Mouse (Mus musculus): ENCODE measurements around the gene Por.

Gene Por

GRCm38 (mm10) chr5:135729351-135729750, 59.5 kb downstream of the Por start:
- DNase-seq = no peak

DNA sequence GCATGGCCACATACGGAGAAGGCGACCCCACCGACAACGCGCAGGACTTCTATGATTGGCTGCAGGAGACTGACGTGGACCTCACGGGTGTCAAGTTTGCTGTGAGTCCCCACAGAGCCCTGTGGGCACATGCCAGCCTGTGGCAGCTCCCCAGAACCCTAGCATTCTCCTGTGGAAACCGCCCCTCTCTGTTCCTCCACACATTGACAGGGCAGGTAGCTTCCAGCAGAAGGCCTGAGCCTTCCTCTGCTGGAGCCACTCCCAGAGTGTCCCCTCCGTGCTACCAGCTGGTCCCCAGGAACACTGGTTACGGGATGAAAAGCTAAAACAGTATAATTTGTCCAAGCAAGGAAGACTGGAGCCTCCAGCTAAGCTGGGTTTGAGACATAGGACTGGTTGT, 60.4 kb downstream of the Por start:
- no peak for DNase-seq

GRCm38 (mm10) chr5:135730916-135731315, 61.1 kb downstream of the Por start:
- no peak for DNase-seq

DNA sequence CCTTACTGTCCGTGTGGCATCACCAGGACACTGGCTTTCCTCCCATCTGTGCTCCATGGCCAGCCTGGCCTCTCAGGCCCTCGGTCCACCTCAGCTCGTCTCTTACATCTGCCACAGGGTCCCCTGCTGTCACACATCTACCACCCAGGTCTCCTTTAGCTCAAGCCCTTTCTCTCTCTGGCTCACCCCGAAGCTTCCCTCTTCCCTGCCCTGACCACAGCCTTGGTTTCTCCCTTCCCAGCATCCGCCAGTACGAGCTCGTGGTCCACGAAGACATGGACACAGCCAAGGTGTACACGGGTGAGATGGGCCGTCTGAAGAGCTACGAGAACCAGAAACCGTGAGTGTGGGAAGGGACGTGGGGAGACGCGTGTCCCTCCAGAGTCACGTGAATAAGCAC, 61.5 kb downstream of the Por start:
- DNase-seq = no peak

DNA sequence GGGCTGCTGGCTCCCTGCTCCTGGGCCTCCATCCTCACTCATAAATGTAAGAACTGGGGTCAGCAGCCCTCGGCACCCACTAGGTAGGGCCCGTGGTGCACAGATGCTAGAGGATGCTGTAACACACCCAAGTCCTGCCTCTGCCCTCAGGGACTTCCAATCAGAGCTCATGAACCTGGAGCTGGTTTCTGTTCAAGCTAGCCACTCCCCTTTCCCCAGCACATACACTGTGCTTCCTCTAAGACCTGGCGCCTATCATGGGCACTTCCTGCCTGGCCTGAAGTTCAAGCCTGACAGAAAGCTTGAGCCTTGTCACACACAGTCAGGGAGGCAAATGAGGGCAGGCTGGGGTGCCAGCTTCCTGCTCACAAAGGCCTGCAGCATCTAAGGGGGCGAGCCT, 63.2 kb downstream of the Por start:
- DNase-seq = no peak

GRCm38 (mm10) chr5:135734057-135734680, 64.3 kb downstream of the Por start:
- no peak for DNase-seq

GRCm38 (mm10) chr5:135735741-135736140, 65.9 kb downstream of the Por start:
- DNase-seq = no peak

DNA sequence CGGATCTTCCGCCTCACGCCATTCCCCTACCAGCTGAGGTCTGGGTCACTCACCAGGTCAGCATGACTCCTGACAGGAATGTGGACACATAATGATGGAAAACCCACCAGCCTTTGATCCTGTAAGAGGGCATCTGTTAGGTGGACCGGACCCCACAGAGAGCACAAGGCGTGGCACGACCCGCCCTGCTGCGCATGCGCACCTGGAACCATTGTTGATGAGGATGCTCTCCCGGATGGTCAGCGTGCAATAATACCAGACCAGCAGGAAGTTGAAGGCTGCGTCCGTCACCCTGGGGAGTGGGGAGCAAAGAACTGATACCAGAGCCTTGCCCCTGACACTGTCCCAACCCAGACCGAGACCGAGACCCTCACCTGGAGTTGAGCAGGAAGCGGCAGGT, 66.7 kb downstream of the Por start:
- no peak for DNase-seq

- no peak for DNase-seq
Measured at GRCm38 (mm10) chr5:135737154-135737553, 67.3 kb downstream of the Por start.

- no peak for DNase-seq
Measured at GRCm38 (mm10) chr5:135738266-135738665, 68.4 kb downstream of the Por start.

- DNase-seq = no peak
Measured at GRCm38 (mm10) chr5:135742156-135742555, 72.3 kb downstream of the Por start.

DNA sequence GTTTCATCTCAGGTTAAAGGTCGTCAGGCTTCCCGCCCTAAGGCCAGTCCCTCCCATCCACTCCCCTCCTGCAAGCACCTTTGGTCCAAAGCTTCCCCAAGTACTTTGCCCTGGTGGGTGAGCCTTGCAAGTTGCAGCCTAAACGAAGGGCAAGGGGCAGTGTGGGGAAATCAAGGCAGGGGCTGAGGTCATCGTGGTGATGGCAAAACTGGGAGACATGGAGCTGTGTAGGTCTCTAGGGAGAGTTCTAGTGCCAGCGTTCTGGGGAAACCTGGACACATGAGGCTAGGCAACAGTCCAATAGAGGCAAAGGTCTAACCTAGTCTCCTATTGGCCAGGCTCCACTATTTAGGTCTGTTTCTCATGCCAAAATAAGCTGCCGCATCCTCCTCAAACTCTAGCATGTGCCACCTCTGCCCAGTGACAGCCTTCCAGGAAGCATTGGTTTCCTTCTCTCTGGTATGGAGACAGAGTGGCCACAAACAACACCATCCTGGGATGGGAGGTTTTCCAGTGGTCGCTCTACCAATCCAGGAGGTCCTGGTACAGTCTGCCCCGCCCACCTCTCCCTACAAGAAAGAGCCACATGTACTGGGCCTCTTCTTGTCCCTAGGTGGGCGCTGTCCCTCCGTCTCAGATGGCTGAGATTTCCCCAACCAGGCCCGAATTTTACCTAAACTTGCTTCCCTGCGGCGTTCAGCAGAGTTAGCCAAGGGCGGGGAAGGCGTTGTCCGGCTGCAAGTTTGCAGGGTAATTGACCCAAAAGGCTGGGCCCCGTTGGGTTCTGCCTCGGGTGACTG, 73.3 kb downstream of the Por start:
- DNase-seq = no peak

DNA sequence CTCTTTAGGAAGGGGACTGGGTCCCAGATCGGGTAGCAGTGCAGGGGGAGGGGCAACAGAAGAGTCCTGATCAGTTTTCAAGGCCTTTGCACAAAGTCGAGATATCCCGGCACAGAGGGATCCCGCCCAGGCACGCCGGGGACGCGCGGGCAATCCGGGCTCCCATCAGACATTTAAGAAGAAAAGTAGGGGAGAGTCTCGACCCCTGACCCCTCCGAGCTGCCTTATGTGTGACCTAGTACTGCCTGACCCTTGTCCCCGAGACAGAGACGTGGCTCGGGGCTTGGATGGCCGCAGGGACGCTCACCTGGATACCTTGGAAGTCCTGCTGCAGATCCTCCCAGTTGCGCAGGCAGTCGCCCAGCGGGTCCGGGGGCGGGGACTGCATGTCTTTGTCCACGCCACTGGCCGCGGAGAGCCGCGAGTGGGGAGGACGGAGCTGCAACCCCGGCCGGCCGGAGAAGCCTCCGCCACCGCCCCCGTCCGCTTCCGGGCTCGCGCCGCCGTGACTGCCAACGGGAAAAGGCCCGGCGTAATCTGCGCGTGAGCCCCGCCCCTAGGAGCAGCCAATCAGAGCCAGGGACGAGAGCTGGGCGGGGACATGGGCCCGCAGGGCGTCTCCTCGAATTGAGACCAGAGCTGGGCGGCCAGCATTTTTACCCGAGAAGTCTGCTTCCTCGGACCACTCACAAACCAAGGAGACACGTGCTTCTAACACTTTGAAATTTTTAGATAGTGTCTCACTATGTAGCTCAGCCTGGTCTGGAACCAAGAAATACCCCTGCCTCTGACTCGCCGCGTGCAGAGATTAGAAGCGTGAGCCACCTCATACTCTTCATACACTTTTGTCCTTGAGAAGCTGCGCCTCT, 74.1 kb downstream of the Por start, which contains the start of gene Tmem120a:
Tmem120a (minus strand) TSS at position 708 of the 869 bp plus-strand sequence.
- peak; percentile 90 to 92 for DNase-seq

DNA sequence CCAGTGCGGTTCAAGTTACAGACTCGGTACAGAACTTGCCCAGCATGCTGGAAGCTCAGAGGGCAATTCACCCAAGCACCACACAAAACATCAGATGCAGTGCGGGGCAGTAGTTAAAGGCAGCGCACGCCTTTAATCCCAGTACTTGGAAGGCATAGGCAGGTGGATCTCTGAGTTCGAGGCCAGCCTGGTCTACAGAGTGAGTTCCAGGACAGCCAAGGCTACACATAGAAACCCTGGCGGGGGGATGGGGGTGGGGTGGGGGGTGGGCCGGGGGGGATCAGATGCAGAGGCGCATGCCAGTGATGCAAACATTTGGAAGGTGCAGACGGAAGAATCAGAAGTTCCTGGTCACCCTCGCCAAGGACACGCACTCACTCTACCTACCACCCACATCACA, 74.9 kb downstream of the Por start:
- DNase-seq = no peak

DNA sequence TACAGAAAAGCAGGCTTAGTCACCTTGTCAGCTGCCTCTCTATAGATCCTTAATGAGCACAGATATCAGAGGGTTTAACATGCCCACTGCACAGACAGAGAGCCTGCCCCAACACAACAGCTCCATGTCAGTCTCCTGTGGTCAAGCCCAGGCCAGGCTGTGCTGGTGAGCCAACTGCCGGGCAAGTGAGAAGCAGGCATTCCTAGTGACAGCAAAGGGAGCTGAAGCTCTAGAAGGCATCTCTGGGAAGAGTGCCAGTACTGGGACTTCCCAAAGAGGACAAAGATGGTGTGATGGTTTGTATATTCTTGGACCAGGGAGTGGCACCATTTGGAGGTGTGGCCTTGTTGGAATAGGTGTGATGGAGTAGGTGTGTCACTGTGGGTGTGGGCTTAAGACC, 81.2 kb downstream of the Por start:
- no peak for DNase-seq

- no peak for DNase-seq
Measured at GRCm38 (mm10) chr5:135751595-135751994, 81.8 kb downstream of the Por start.

DNA sequence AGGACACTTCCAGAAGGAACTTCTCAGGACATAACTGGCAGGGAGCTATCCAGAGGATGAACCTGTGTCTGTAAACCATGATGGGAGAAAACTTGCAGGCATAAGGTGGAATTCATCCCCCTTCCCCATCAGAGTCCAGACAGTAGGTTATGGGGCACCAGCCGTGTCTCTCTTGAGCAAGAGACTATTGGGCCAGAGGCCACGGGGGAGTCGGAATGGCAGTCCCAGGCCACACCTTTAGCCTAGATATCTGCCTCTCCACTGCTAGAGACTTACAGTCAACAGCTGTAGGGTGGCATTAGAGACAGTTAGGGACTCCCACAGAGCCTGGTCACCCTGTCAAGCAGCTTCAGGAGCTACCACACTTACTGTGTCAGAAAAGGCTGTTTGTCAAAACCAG, 92.0 kb downstream of the Por start:
- no peak for DNase-seq

- peak in 1 of 2 experiments; percentile 21 for DNase-seq
Measured at GRCm38 (mm10) chr5:135763526-135763925, 93.7 kb downstream of the Por start.

DNA sequence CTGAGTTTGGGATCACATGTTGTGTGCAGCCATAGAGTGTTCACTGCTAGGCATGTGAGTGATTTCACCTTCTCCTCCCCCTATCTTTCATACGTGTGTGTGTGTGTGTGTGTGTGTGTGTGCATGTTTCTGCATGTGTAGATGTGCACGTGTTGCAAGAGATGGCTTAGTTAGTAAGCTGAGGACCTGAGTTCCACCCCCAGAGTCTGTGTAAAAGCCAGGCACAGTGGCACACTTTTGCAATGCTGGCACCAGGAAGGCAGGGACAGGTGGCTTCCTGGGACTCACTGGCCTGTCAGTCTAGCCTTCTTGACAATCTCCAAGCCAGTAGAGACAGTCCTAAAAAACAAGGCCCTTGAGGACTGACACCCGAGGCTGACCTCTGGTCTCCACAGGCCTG, 95.1 kb downstream of the Por start:
- no peak for DNase-seq

DNA sequence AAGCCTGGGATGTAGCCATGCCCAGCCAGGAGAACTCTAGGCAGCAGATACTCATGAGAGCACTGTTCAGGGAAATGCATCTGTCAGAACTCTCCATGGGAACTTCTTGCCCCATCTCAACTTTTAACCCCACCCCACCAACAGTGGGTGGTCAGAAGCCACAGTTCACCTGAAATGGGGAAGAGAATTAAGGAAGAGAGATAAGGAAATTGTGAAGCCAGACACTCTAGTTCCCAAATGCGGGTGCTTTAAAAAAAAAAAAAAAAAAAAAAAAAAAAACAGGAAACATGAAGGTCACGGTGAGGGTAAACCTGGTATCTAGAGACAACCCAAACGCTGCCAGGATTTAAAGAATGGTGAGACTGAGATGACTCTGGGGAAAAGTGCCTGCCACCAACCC, 102.7 kb downstream of the Por start:
- no peak for DNase-seq

- no peak for DNase-seq
Measured at GRCm38 (mm10) chr5:135776546-135776945, 106.7 kb downstream of the Por start.

- no peak for DNase-seq
Measured at GRCm38 (mm10) chr5:135777796-135778470, 108.1 kb downstream of the Por start, which contains the start of gene Styxl1. Gene Styxl1 (minus strand): TSS chr5:135778385.

Data from thymus, adult 18-20 months (tissue).